Mouse (Mus musculus) testis, adult 2 months (tissue): Measurements from ENCODE around the gene Kcna2. TPM values are rescaled to one million over a fixed set of nuclear protein-coding genes. Genes with fewer than 3 reads are reported as not detected.

Source experiments
- H3K27ac ChIP-seq: fragments of 200-500 bp; 2 replicates; pipeline ENCODE4 v1.5.1; 2012; ENCODE audit warnings: low read depth, low read length; ENCODE audit not compliant: control insufficient read depth, insufficient read depth
- H3K27me3 ChIP-seq: fragments of 200-500 bp; 2 replicates; pipeline ENCODE4 v1.6.1; 2012; ENCODE audit warnings: mild to moderate bottlenecking, low read length, moderate library complexity; ENCODE audit not compliant: control insufficient read depth, insufficient read depth
- H3K36me3 ChIP-seq: fragments of 200-500 bp; 2 replicates; pipeline ENCODE4 v1.6.1; 2012; ENCODE audit warnings: mild to moderate bottlenecking, low read length; ENCODE audit not compliant: control insufficient read depth, insufficient read depth
- H3K4me1 ChIP-seq: fragments of 200-500 bp; 2 replicates; pipeline ENCODE4 v1.6.1; 2012; ENCODE audit warnings: low read length; ENCODE audit not compliant: control insufficient read depth, insufficient read depth
- H3K4me3 ChIP-seq: fragments of 200-500 bp; 2 replicates; pipeline ENCODE4 v1.5.1; 2012; ENCODE audit warnings: low read depth, mild to moderate bottlenecking, low read length, moderate library complexity, mixed read lengths; ENCODE audit not compliant: control insufficient read depth
- CTCF ChIP-seq: fragments of 200-500 bp; IDR thresholded peaks from 2 replicates; pipeline ENCODE4 v1.5.1; 2012; ENCODE audit warnings: low read depth, mild to moderate bottlenecking, inconsistent platforms, low read length, moderate library complexity; ENCODE audit not compliant: control insufficient read depth, insufficient read depth, insufficient replicate concordance
- POLR2A ChIP-seq: fragments of 200-500 bp; IDR thresholded peaks from 2 replicates; pipeline ENCODE4 v1.6.1; 2012; ENCODE audit warnings: low read depth, mild to moderate bottlenecking, inconsistent platforms, low read length, moderate library complexity; ENCODE audit not compliant: control insufficient read depth
- polyA plus RNA-seq: library from polyadenylated mRNA; depleted of rRNA; stranded (reverse); fragments of >200 nt; gene quantifications from 2 replicates; pipeline ENCODE4 v1.2.3, GENCODE M21; 2012

Kcna2 gene
- polyA plus RNA-seq, 1 experiment = not detected

- H3K4me1 ChIP-seq = peaks cover 2% of the 10 kb centered on the region; the same call in 1 of the 2 replicates
- H3K27ac ChIP-seq = no peak overlapping the region
- no peak for TF ChIP-seq POLR2A
- no peak for TF ChIP-seq CTCF
- H3K27me3 ChIP-seq = no peaks in the 10 kb centered on the region
- H3K4me3 ChIP-seq = no peak overlapping the region
- no peaks in the 10 kb centered on the region for H3K36me3 ChIP-seq
Measured at GRCm38 (mm10) chr3:107130661-107131326, 29.8 kb downstream of the Kcna2 start.

- TF ChIP-seq POLR2A (no peak), CTCF (no peak)
- no peak overlapping the region for H3K27ac ChIP-seq
Measured at GRCm38 (mm10) chr3:107131846-107132245, 30.9 kb downstream of the Kcna2 start.

GRCm38 (mm10) chr3:107132651-107133050 lies 31.7 kb downstream of the Kcna2 start:
- Histone ChIP-seq H3K4me1 (peaks cover 2% of the 10 kb centered on the region; the same call in 1 of the 2 replicates), H3K4me3 (no peak overlapping the region), H3K27me3 (no peaks in the 10 kb centered on the region), H3K27ac (no peak overlapping the region), H3K36me3 (no peaks in the 10 kb centered on the region)
- TF ChIP-seq CTCF = no peak
- TF ChIP-seq POLR2A = no peak

More at GRCm38 (mm10) chr3:107131846-107132245, 30.9 kb downstream of the Kcna2 start:
- Histone ChIP-seq H3K36me3 (no peaks in the 10 kb centered on the region), H3K4me3 (no peak overlapping the region), H3K4me1 (peaks cover 2% of the 10 kb centered on the region; the same call in 1 of the 2 replicates), H3K27me3 (no peaks in the 10 kb centered on the region)

GRCm38 (mm10) chr3:107134457-107134856 lies 33.5 kb downstream of the Kcna2 start:
- Histone ChIP-seq H3K27ac (no peak overlapping the region), H3K27me3 (no peaks in the 10 kb centered on the region), H3K36me3 (no peaks in the 10 kb centered on the region), H3K4me1 (peaks cover 2% of the 10 kb centered on the region; the same call in 1 of the 2 replicates), H3K4me3 (no peak overlapping the region)
- TF ChIP-seq CTCF = no peak
- TF ChIP-seq POLR2A = no peak

- H3K4me1 ChIP-seq = no peaks in the 10 kb centered on the region
- H3K27me3 ChIP-seq = no peaks in the 10 kb centered on the region
- no peak overlapping the region for H3K4me3 ChIP-seq
- TF ChIP-seq CTCF (no peak), POLR2A (no peak)
- no peaks in the 10 kb centered on the region for H3K36me3 ChIP-seq
- no peak overlapping the region for H3K27ac ChIP-seq
Measured at GRCm38 (mm10) chr3:107147126-107147525, 46.2 kb downstream of the Kcna2 start.

GRCm38 (mm10) chr3:107149006-107149405 lies 48.1 kb downstream of the Kcna2 start:
- Histone ChIP-seq H3K36me3 (no peaks in the 10 kb centered on the region), H3K4me1 (no peaks in the 10 kb centered on the region), H3K27ac (no peak overlapping the region), H3K4me3 (no peak overlapping the region), H3K27me3 (no peaks in the 10 kb centered on the region)
- no peak for TF ChIP-seq POLR2A
- peak; percentile 53; the same call in 1 of the 2 replicates for TF ChIP-seq CTCF

GRCm38 (mm10) chr3:107150469-107150868 lies 49.5 kb downstream of the Kcna2 start:
- H3K4me1 ChIP-seq = no peaks in the 10 kb centered on the region
- no peaks in the 10 kb centered on the region for H3K27me3 ChIP-seq
- H3K4me3 ChIP-seq = no peak overlapping the region
- H3K27ac ChIP-seq = no peak overlapping the region
- no peak for TF ChIP-seq CTCF
- TF ChIP-seq POLR2A = no peak
- H3K36me3 ChIP-seq = no peaks in the 10 kb centered on the region
